Mouse (Mus musculus) kidney, embryonic 15.5 days (tissue): ENCODE measurements around the gene Tnfsf13b. TPM values are rescaled to one million over a fixed set of nuclear protein-coding genes. Genes with fewer than 3 reads are reported as not detected.
A peak's percentile ranks its signal among the peaks of the same experiment; 100 is the strongest.

ENCODE experiments used
- ATAC-seq: fragments of 200-750 bp; cut with Nextera tagmentation; replicated peaks from 2 replicates; pipeline ENCODE4 v1.8.0; 2017; ENCODE audit warnings: moderate TSS enrichment; ENCODE audit not compliant: low FRiP score
- H3K27ac ChIP-seq: fragments of 300-500 bp; sonication (generic); 2 replicates; pipeline ENCODE4 v1.5.1; 2015; ENCODE audit warnings: mild to moderate bottlenecking, inconsistent platforms
- H3K27me3 ChIP-seq: fragments of 300-500 bp; sonication (generic); 2 replicates; pipeline ENCODE4 v1.6.1; 2015; ENCODE audit warnings: inconsistent platforms
- H3K36me3 ChIP-seq: fragments of 300-500 bp; sonication (generic); 2 replicates; pipeline ENCODE4 v1.6.1; 2015; ENCODE audit warnings: inconsistent platforms
- H3K4me1 ChIP-seq: fragments of 300-500 bp; sonication (generic); 2 replicates; pipeline ENCODE4 v1.6.1; 2015; ENCODE audit warnings: inconsistent platforms
- H3K4me2 ChIP-seq: fragments of 300-500 bp; sonication (generic); 2 replicates; pipeline ENCODE4 v1.6.1; 2015; ENCODE audit warnings: moderate library complexity, mild to moderate bottlenecking, inconsistent platforms
- H3K4me3 ChIP-seq: fragments of 300-500 bp; sonication (generic); replicated peaks from 2 replicates; pipeline ENCODE4 v1.5.1; 2015; ENCODE audit warnings: mild to moderate bottlenecking, inconsistent platforms
- H3K9ac ChIP-seq: fragments of 300-500 bp; sonication (generic); 2 replicates; pipeline ENCODE4 v1.6.1; 2015; ENCODE audit warnings: mild to moderate bottlenecking, inconsistent platforms
- H3K9me3 ChIP-seq: fragments of 300-500 bp; sonication (generic); replicated peaks from 2 replicates; pipeline ENCODE4 v1.6.1; 2016; ENCODE audit warnings: inconsistent platforms
- WGBS: fragments of 180-500 bp; shearing (Covaris S2); methylation state at CpG from one replicate; pipeline ENCODE4 v1.1.7; 2015; ENCODE audit warnings: mixed read lengths; 5-methylcytosine and 5-hydroxymethylcytosine counted together
- polyA plus RNA-seq: library from polyadenylated mRNA; unstranded; fragments of >200 nt; fragmentation: Nextera tagmentation; extraction: Ambion mirVana; gene quantifications from 2 replicates; pipeline ENCODE4 v1.2.1, GENCODE M21; 2015

Tnfsf13b gene
- polyA plus RNA-seq, 1 experiment from 2014 or later = 6.1 TPM

DNA sequence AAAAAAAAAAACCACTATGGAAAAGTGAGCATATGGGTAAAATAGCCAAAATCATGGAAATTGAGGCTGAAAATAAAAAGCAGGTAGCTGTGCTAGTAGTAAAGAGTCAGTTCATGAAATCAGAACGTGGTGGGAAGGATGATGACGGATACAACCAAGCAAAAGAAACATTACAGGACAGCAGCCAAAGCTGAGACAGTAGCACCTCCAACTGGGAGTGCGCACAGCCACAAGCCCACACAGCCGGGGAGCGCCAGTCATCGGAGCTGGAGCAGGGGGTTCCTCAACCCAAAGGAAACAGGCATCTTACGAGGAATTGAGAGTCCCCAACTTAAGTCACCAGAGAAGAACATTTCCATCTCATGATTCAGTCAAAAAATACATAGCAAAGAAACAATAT, 2.2 kb upstream of the Tnfsf13b start:
- no peak overlapping the region for H3K9ac ChIP-seq
- no peak overlapping the region for H3K4me3 ChIP-seq
- H3K27me3 ChIP-seq = no peaks in the 10 kb centered on the region
- no peak overlapping the region for H3K4me2 ChIP-seq
- no peaks in the 10 kb centered on the region for H3K9me3 ChIP-seq
- ATAC-seq = no peak
- H3K4me1 ChIP-seq = peaks cover 17% of the 10 kb centered on the region
- WGBS = 88% methylated on average over 7 of the region's 7 CpGs
- no peak overlapping the region for H3K27ac ChIP-seq
- no peaks in the 10 kb centered on the region for H3K36me3 ChIP-seq

- H3K4me1 ChIP-seq = peaks cover 17% of the 10 kb centered on the region
- peak overlapping the region; percentile 46 for H3K4me3 ChIP-seq
- peak; percentile 52 for ATAC-seq
- H3K36me3 ChIP-seq = no peaks in the 10 kb centered on the region
- H3K9me3 ChIP-seq = no peaks in the 10 kb centered on the region
- 7% methylated on average over 29 of the region's 29 CpGs for WGBS
- H3K27me3 ChIP-seq = no peaks in the 10 kb centered on the region
- peak overlapping the region; percentile 73 for H3K4me2 ChIP-seq
- peak overlapping the region; percentile 15; the same call in 1 of the 2 replicates for H3K9ac ChIP-seq
- H3K27ac ChIP-seq = peak overlapping the region; percentile 87
These were observed 856 bp downstream of the Tnfsf13b start for GRCm38 (mm10) chr8:10006986-10007659.

- 36% methylated on average over 6 of the region's 6 CpGs for WGBS
These were observed 1.4 kb downstream of the Tnfsf13b start for GRCm38 (mm10) chr8:10007660-10008028.

GRCm38 (mm10) chr8:10016252-10016651, 10.0 kb downstream of the Tnfsf13b start:
- Histone ChIP-seq H3K4me3 (no peak overlapping the region), H3K9me3 (no peaks in the 10 kb centered on the region), H3K4me1 (no peaks in the 10 kb centered on the region), H3K27me3 (no peaks in the 10 kb centered on the region), H3K4me2 (no peak overlapping the region), H3K27ac (no peak overlapping the region), H3K36me3 (no peaks in the 10 kb centered on the region), H3K9ac (no peak overlapping the region)
- no peak for ATAC-seq
- WGBS = 83% methylated on average over 1 of the region's 1 CpGs

More at GRCm38 (mm10) chr8:10007660-10008028, 1.4 kb downstream of the Tnfsf13b start:
- Histone ChIP-seq H3K4me3 (peak overlapping the region; percentile 46), H3K4me1 (peaks cover 17% of the 10 kb centered on the region), H3K9me3 (no peaks in the 10 kb centered on the region), H3K27me3 (no peaks in the 10 kb centered on the region), H3K4me2 (peak overlapping the region; percentile 73), H3K36me3 (no peaks in the 10 kb centered on the region), H3K27ac (0 out of 2 replicates have a peak overlapping the region, but pooled peaks have one; percentile 87), H3K9ac (0 out of 2 replicates have a peak overlapping the region, but pooled peaks have one; percentile 15)
- ATAC-seq = no peak

- no peak for ATAC-seq
- no peak overlapping the region for H3K27ac ChIP-seq
These were observed 11.0 kb downstream of the Tnfsf13b start for GRCm38 (mm10) chr8:10017231-10017630.

GRCm38 (mm10) chr8:10030320-10031060, 24.2 kb downstream of the Tnfsf13b start:
- Histone ChIP-seq H3K36me3 (no peaks in the 10 kb centered on the region), H3K9me3 (no peaks in the 10 kb centered on the region), H3K27ac (no peak overlapping the region), H3K4me2 (no peak overlapping the region), H3K27me3 (no peaks in the 10 kb centered on the region), H3K9ac (no peak overlapping the region), H3K4me1 (no peaks in the 10 kb centered on the region), H3K4me3 (no peak overlapping the region)
- WGBS = 69% methylated on average over 8 of the region's 8 CpGs
- no peak for ATAC-seq

More at GRCm38 (mm10) chr8:10017231-10017630, 11.0 kb downstream of the Tnfsf13b start:
- no peaks in the 10 kb centered on the region for H3K4me1 ChIP-seq
- H3K4me3 ChIP-seq = no peak overlapping the region
- no peak overlapping the region for H3K9ac ChIP-seq
- H3K36me3 ChIP-seq = no peaks in the 10 kb centered on the region
- 86% methylated on average over 3 of the region's 3 CpGs for WGBS
- H3K4me2 ChIP-seq = no peak overlapping the region
- H3K27me3 ChIP-seq = no peaks in the 10 kb centered on the region
- H3K9me3 ChIP-seq = no peaks in the 10 kb centered on the region

DNA sequence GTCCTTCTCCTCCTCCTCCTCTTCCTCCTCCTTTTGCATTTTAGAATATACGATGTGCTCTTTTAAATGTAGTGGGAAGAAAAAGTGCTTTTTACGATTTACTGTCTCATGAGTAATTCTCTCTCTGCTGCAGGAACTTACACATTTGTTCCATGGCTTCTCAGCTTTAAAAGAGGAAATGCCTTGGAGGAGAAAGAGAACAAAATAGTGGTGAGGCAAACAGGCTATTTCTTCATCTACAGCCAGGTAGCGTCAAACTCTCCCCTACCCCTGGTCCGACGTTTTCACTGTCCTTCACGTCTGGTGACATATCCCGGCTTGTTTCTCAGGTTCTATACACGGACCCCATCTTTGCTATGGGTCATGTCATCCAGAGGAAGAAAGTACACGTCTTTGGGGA, 24.9 kb downstream of the Tnfsf13b start:
- WGBS = 69% methylated on average over 9 of the region's 9 CpGs
- Histone ChIP-seq H3K4me2 (no peak overlapping the region), H3K4me3 (no peak overlapping the region), H3K27ac (no peak overlapping the region), H3K9me3 (no peaks in the 10 kb centered on the region), H3K27me3 (no peaks in the 10 kb centered on the region), H3K36me3 (no peaks in the 10 kb centered on the region), H3K9ac (no peak overlapping the region), H3K4me1 (no peaks in the 10 kb centered on the region)
- ATAC-seq = no peak

GRCm38 (mm10) chr8:10040866-10041265, 34.6 kb downstream of the Tnfsf13b start:
- no peaks in the 10 kb centered on the region for H3K9me3 ChIP-seq
- no peak overlapping the region for H3K27ac ChIP-seq
- H3K9ac ChIP-seq = no peak overlapping the region
- ATAC-seq = no peak
- no peak overlapping the region for H3K4me2 ChIP-seq
- no peak overlapping the region for H3K4me3 ChIP-seq
- no peaks in the 10 kb centered on the region for H3K36me3 ChIP-seq
- H3K27me3 ChIP-seq = 0 out of 2 replicates have a peak, but pooled peaks cover 2% of the 10 kb centered on the region
- WGBS = 61% methylated on average over 3 of the region's 3 CpGs
- H3K4me1 ChIP-seq = no peaks in the 10 kb centered on the region

GRCm38 (mm10) chr8:10043842-10044510, 37.7 kb downstream of the Tnfsf13b start:
- WGBS = 60% methylated on average over 13 of the region's 13 CpGs
- Histone ChIP-seq H3K27ac (no peak overlapping the region), H3K4me3 (no peak overlapping the region), H3K9me3 (no peaks in the 10 kb centered on the region), H3K4me2 (no peak overlapping the region), H3K36me3 (no peaks in the 10 kb centered on the region), H3K4me1 (no peaks in the 10 kb centered on the region), H3K9ac (no peak overlapping the region), H3K27me3 (0 out of 2 replicates have a peak, but pooled peaks cover 2% of the 10 kb centered on the region)
- no peak for ATAC-seq

- 0 out of 2 replicates have a peak, but pooled peaks cover 5% of the 10 kb centered on the region for H3K27me3 ChIP-seq
- no peaks in the 10 kb centered on the region for H3K36me3 ChIP-seq
- 0 out of 2 replicates have a peak, but pooled peaks have one; percentile 18 for ATAC-seq
- no peaks in the 10 kb centered on the region for H3K9me3 ChIP-seq
- no peak overlapping the region for H3K4me2 ChIP-seq
- no peak overlapping the region for H3K4me3 ChIP-seq
- H3K9ac ChIP-seq = no peak overlapping the region
- no peak overlapping the region for H3K27ac ChIP-seq
- no peaks in the 10 kb centered on the region for H3K4me1 ChIP-seq
- WGBS = 84% methylated on average over 1 of the region's 1 CpGs
These were observed 39.5 kb downstream of the Tnfsf13b start for GRCm38 (mm10) chr8:10045743-10046142.

GRCm38 (mm10) chr8:10049162-10049561, 42.9 kb downstream of the Tnfsf13b start:
- no peak overlapping the region for H3K4me3 ChIP-seq
- no peaks in the 10 kb centered on the region for H3K4me1 ChIP-seq
- H3K4me2 ChIP-seq = no peak overlapping the region
- H3K27me3 ChIP-seq = 0 out of 2 replicates have a peak, but pooled peaks cover 6% of the 10 kb centered on the region
- WGBS = 76% methylated on average over 8 of the region's 8 CpGs
- no peak overlapping the region for H3K27ac ChIP-seq
- no peak overlapping the region for H3K9ac ChIP-seq
- no peak for ATAC-seq
- H3K9me3 ChIP-seq = no peaks in the 10 kb centered on the region
- H3K36me3 ChIP-seq = no peaks in the 10 kb centered on the region

- ATAC-seq = no peak
- no peak overlapping the region for H3K4me2 ChIP-seq
- 62% methylated on average over 3 of the region's 3 CpGs for WGBS
These were observed 45.3 kb downstream of the Tnfsf13b start for GRCm38 (mm10) chr8:10051576-10051975.

More at GRCm38 (mm10) chr8:10051576-10051975, 45.3 kb downstream of the Tnfsf13b start:
- 0 out of 2 replicates have a peak, but pooled peaks cover 4% of the 10 kb centered on the region for H3K27me3 ChIP-seq
- no peaks in the 10 kb centered on the region for H3K9me3 ChIP-seq
- no peak overlapping the region for H3K4me3 ChIP-seq
- no peak overlapping the region for H3K9ac ChIP-seq
- no peak overlapping the region for H3K27ac ChIP-seq
- H3K4me1 ChIP-seq = no peaks in the 10 kb centered on the region
- H3K36me3 ChIP-seq = no peaks in the 10 kb centered on the region
